Mouse (Mus musculus) frontal cortex, postnatal 25 days (tissue): Measurements from ENCODE around the gene Sumf1.

ENCODE experiments used
- DNase-seq, 2 experiments: peaks; one replicate each; pipeline ENCODE4 v3.0.0; 2022; ENCODE audit warnings: low spot score in 2 of 2

Gene Sumf1

GRCm38 (mm10) chr6:108206914-108207566, 21.7 kb upstream of the Sumf1 start:
- DNase-seq, result no peak

DNA sequence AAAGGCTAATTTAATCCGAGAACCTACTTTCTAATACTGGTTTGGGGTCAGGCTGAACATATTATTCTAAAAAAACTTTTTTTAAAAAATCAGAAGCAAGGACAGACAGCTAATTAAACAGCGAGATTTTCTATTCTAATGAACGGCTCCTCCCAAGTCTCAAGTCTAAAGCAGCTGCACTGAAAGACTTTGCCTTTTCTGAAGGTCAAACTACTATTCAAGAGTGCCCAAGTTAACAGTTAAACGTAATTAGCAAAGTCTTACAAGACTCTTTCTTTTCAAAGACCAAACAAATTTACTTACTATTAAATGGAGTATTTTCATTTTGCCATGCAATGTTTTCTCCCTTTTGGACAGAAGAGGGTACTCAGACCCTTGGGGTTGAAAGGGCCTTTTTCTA, 20.8 kb upstream of the Sumf1 start:
- DNase-seq, result no peak

DNA sequence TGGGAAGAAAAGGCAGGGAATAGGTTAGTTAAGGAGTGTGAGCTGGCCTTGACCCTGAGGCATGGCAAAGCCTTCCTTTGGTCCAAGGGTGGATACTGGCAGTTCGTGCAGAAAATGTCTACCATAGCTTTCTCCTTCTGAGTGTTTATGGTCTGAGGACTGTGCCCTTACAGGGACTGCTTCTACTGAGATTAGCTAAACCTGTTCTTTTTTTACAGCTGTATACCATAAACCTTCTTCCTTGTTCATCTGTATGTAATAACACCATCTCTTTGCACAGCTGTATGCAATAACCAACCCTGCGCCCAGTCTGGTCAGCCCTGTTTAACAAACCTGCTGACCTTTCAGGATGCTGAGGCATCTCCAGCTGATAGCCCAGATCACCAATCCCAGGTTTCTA, 18.9 kb upstream of the Sumf1 start:
- DNase-seq, result no peak

DNA sequence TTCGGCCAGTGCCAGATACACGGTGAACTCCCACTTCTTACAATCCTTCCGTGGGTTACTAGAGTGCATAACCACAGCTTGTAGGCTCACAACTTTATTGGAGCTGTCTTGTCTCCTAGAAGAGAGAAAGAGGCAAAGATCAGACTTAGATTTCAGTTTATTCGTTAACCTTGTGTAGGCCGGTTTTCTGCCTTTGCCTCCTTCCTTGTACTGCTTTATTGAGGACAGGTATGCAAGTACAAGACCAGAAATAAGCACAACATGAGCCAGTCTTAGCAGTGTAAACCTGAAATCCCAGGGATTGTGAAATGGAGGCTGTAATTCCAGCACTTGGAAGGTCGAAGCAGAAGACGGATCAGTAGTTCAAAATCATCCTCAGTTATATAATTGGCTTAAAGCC, 12.9 kb upstream of the Sumf1 start:
- DNase-seq, result no peak

DNA sequence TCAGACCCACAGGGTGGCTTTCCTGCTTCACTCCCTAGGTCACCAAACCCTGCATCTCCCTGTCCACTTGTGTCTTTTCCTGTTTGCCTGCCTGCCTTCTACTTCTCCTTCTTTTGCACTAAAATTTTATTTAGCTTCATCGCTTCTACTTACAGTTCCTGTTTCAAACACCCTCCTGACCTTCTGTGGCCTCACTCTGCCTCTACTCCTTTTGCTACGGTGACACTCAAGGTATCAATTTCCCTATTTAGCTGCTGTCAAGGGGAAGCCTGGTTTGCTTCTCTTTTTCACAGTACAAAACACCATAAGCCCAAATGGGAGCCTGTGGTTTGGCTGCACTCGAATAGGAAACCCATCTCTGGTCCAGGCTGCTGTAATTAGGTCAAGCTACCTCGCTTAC, 11.7 kb upstream of the Sumf1 start:
- no peak for DNase-seq

- no peak for DNase-seq
These were observed 11.3 kb upstream of the Sumf1 start for GRCm38 (mm10) chr6:108196665-108197064.

GRCm38 (mm10) chr6:108192632-108193031, 7.2 kb upstream of the Sumf1 start:
- DNase-seq, result no peak

GRCm38 (mm10) chr6:108190690-108191089, 5.3 kb upstream of the Sumf1 start:
- DNase-seq, result no peak

DNA sequence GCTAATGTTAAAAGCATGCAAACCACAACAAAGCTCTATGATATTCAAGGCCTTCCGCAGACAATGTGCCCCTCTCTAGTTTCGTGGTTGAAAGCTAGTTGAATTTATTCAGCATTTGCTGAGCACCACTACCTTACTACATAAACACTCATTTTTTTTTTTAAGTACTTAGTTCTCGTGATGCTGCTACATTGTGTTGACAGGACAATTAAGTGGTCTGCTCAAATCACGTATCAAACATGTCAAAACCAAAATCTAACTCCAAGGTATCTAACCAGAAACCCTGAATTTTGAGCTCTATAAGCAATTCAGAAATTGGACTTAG, 265 bp upstream of the Sumf1 start:
- no peak for DNase-seq

DNA sequence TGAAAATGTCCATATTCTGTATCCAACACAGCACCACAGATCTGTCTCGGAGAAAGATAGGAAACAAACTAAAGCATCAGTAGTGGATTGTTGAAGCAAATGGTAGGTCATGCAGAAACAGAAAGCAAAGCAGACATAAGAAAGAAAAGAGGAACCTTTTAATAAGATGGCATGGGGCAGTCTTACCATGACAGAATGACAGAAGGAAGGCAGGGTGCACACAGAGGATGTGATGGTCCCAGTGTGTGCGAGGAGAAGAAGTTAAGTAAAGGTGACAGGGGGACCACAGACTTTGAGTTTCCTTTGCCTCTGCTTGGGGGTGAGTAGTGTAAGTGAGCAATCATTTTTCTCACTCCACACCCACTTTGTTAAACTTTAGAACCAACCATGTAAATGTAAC, 6.3 kb downstream of the Sumf1 start:
- DNase-seq, result no peak

DNA sequence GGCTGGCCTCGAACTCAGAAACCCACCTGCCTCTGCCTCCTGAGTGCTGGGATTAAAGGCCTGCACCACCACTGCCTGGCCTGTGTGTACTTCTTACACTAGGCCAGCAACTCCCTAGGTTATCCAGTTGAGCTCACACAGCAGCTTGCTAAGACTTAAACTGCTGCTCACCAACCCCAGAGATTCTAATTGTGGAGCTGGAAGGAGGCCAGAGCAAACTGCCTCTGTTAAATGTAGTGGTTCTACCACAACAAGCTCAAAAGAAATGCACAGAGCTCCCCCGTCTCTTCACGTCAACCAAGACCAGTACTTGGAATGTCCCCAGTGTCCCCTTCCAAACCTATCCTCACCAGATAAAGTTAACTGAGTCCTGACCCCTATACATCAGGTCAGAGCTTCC, 11.2 kb downstream of the Sumf1 start:
- DNase-seq, result no peak

DNA sequence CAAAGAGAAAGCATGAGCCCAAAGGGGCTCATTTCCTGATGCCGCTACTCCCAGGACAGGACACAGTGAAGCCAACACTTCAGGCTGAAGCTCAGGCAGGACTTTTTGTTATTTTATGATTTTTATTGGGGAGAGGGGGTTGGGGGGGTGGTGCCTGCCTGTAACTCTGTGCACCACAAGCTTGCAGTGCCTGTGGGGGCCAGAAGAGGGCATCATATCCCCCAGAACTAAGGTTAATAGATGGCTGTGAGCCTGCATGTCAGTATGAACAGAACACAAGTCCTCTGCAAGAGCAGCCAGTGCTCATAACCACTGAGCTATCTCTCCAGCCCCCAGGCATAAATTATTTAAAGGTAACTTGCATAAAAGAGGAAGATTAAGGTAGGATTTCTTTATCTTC, 13.2 kb downstream of the Sumf1 start:
- no peak for DNase-seq

DNA sequence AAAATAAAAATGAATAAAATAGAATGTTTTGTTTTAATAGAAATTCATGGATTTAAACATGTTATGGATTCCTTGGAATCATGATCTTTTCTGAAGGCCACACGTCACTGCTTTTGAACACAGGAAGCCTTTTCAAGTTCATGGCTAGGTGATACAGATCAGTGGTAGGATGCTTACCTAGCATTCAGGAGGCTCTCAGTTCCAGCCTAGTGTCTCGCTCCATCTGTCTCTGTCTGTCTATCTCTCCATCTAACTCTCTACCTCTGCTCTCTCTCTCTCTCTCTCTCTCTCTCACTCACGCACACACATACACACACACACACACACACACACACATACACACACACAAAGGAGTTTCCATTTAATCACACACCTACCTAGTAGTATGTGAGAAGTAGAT, 15.9 kb downstream of the Sumf1 start:
- no peak for DNase-seq

DNA sequence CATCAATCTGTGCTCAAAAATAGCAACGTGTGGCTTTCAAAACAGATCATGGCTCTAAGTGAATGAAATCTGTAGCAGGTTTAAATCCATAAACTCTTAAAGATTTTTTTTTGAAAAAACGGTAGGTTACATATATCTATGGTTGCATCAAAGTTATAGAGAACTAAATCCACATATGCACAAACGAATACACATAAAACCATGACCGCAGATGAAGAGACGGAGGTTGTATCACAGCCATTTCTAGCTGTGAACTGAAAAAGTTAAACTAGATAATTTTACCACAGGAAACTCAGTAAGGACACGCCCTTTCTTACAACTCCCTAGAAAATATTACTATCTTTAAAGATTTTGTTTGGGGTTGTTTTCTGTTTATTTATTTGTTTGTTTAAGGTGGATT, 16.7 kb downstream of the Sumf1 start:
- no peak for DNase-seq

DNA sequence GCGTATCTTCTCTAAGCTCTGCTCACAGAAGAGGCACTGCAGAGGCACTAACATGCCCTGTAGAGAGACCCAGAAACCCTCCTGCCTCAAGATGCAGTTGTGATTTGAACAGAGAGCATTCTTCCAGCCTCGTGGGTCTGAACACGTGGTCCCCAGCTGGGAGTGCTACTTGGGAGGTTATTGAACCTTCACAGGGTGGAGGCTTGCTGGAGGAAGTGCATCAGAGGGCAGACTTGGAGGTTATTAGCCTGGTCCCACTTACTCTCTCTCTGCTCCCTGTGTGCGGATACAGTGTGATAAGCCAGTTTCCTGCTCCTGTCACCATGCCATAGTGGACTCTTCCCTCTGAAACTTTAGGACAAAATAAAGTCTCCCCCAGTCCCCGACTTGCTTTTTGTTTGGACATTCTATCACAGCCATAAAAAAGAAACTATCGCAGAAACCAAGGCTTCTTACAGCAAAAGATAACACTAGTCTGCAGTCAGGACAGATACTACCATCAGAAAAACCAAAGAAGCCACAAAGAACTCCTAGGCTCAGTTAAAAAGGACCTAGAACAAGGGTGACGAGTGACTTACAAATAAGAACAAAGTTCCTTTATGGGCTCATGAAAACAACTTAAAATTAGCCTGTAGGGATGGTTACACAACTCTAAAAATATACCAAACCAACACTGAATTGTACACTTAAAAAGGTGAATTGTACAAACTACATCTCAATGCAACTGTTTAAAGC, 17.3 kb downstream of the Sumf1 start:
- DNase-seq, result no peak

GRCm38 (mm10) chr6:108165598-108165997, 19.8 kb downstream of the Sumf1 start:
- no peak for DNase-seq

- no peak for DNase-seq
These were observed 20.4 kb downstream of the Sumf1 start for GRCm38 (mm10) chr6:108164935-108165334.

DNA sequence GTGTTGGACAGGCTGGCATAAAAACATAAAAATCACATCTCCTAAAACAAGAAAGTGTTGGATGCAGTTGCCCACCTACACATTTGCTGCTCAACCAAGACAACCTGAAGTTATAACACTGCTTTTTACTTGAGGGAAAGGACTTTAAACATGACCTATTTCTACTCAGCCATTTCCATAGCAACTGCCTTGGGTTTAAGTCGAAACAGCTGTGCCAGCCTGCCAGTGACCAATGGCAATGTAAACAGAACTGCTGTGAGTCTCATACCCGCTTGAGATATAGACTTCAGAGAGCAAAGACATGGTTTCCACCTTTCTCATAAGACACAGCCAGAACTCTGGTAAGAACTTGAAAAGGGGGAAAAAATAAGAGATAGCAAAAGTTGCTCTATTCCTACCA, 24.8 kb downstream of the Sumf1 start:
- no peak for DNase-seq

DNA sequence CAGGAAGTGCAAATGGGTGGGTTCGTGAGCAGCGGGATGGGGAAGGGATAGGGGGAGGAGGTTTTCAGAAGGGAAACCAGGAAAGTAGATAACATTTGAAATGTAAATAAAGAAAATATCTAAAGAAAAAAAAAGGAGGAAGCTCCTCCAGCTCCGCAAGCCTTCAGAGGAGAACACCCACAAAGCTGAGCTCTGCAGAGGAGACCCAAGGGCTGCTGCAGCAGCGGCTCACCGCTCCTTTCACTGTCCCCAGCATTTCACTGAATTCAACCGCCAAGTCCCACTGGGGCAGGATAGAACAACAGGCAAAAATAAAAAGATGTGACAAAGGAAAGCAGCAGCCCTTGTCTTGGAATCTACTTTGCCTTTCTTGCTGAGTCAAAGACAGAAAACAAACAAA, 28.5 kb downstream of the Sumf1 start:
- no peak for DNase-seq

DNA sequence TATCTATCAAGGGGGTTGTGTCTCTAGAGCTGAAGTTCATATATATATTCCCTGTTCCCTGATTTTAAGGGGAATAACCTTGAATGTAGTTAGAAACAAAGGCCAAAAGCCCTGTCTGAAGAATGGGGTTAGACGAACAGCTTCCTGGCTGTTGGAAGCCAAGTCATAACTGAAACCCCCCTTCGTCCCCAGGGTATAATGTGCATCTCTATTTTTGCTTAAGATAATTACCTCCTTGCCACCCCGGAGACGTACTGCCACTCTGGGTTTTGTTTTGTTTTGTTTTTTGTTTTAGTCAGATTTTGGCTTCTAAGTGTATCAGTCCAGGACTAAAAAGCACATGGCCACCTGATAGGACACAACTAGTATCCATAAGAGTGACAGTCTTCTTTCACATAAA, 31.1 kb downstream of the Sumf1 start:
- no peak for DNase-seq

DNA sequence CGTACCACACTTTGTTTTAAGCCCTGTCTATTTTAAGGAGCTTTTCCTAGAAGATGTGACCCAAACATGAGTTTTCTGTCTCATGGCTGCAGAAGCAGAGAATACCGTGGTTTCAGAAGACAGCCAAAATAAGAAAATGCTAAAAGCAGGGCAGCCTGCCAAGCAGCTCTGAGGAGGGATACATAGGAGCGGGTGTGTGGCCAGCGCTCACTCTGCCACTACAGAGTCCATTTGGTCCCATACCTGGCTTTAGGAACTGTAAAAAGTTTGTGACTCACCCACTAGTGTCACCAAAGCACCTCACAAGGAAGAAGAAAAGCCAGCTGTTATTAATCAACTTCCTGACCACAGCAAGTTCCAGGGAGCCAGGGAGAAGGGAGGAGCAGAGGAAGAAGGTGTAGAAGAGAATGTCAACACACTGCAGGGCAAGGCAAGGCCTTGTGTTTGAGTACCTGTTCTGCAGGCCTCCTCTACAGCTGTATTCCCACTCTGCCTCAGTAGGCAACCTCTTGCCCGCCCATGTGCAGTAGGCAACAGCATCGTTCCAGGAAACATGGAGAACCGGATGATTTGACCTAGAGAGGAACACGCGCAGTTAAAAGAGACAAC, 32.6 kb downstream of the Sumf1 start:
- DNase-seq, result peak in 1 of 2 experiments; percentile 25

- no peak for DNase-seq
These were observed 33.3 kb downstream of the Sumf1 start for GRCm38 (mm10) chr6:108152081-108152480.

- DNase-seq, result no peak
These were observed 36.1 kb downstream of the Sumf1 start for GRCm38 (mm10) chr6:108149235-108149634.
